Mouse (Mus musculus): ENCODE measurements around the gene Tex36. TPM values are rescaled to one million over a fixed set of nuclear protein-coding genes. Genes with fewer than 3 reads are reported as not detected.

Gene Tex36
- polyA plus RNA-seq, 1 experiment from 2014 or later, result not detected

GRCm38 (mm10) chr7:133545631-133546030 is 56.3 kb downstream of the Tex36 start:
- H3K36me3 ChIP-seq (ENCODE audit: control insufficient read depth, insufficient read depth), result no peaks in the 10 kb centered on the region
- no peaks in the 10 kb centered on the region for H3K9me3 ChIP-seq (replicated peaks; ENCODE audit: control insufficient read depth, low read length)
- WGBS (ENCODE audit: insufficient replicate concordance), result 51% methylated on average over 3 of the region's 3 CpGs
- H3K27ac ChIP-seq (ENCODE audit: low read length), result no peak overlapping the region
- H3K4me1 ChIP-seq (ENCODE audit: control insufficient read depth, low read depth, low read length), result no peaks in the 10 kb centered on the region
- no peak overlapping the region for H3K4me2 ChIP-seq (ENCODE audit: low read depth, low read length)
- no peak for ATAC-seq (ENCODE audit: low read depth)
- no peak overlapping the region for H3K4me3 ChIP-seq (ENCODE audit: low read depth, low read length)
- H3K9ac ChIP-seq (ENCODE audit: low read depth, low read length), result no peak overlapping the region
- no peaks in the 10 kb centered on the region for H3K27me3 ChIP-seq (ENCODE audit: control insufficient read depth, insufficient read depth, low read depth, low read length)

- H3K4me2 ChIP-seq (ENCODE audit: low read depth, low read length), result no peak overlapping the region
- no peaks in the 10 kb centered on the region for H3K9me3 ChIP-seq (replicated peaks; ENCODE audit: control insufficient read depth, low read length)
Observed at GRCm38 (mm10) chr7:133544966-133545365, 57.0 kb downstream of the Tex36 start.

GRCm38 (mm10) chr7:133543131-133543530 is 58.8 kb downstream of the Tex36 start:
- Histone ChIP-seq H3K9ac (ENCODE audit: low read depth, low read length) (no peak overlapping the region), H3K4me3 (ENCODE audit: low read depth, low read length) (no peak overlapping the region), H3K4me2 (ENCODE audit: low read depth, low read length) (no peak overlapping the region), H3K36me3 (ENCODE audit: control insufficient read depth, insufficient read depth) (no peaks in the 10 kb centered on the region), H3K27ac (ENCODE audit: low read length) (no peak overlapping the region), H3K27me3 (ENCODE audit: control insufficient read depth, insufficient read depth, low read depth, low read length) (no peaks in the 10 kb centered on the region), H3K9me3 (replicated peaks; ENCODE audit: control insufficient read depth, low read length) (no peaks in the 10 kb centered on the region), H3K4me1 (ENCODE audit: control insufficient read depth, low read depth, low read length) (no peaks in the 10 kb centered on the region)
- no peak for ATAC-seq (ENCODE audit: low read depth)
- 75% methylated on average over 4 of the region's 4 CpGs for WGBS (ENCODE audit: insufficient replicate concordance)

More at GRCm38 (mm10) chr7:133544966-133545365, 57.0 kb downstream of the Tex36 start:
- WGBS (ENCODE audit: insufficient replicate concordance), result 33% methylated on average over 2 of the region's 2 CpGs
- H3K27me3 ChIP-seq (ENCODE audit: control insufficient read depth, insufficient read depth, low read depth, low read length), result no peaks in the 10 kb centered on the region
- no peak overlapping the region for H3K27ac ChIP-seq (ENCODE audit: low read length)
- H3K4me1 ChIP-seq (ENCODE audit: control insufficient read depth, low read depth, low read length), result no peaks in the 10 kb centered on the region
- ATAC-seq (ENCODE audit: low read depth), result no peak
- H3K36me3 ChIP-seq (ENCODE audit: control insufficient read depth, insufficient read depth), result no peaks in the 10 kb centered on the region
- H3K9ac ChIP-seq (ENCODE audit: low read depth, low read length), result no peak overlapping the region
- no peak overlapping the region for H3K4me3 ChIP-seq (ENCODE audit: low read depth, low read length)

- Histone ChIP-seq H3K9ac (ENCODE audit: low read depth, low read length) (no peak overlapping the region), H3K27ac (ENCODE audit: low read length) (no peak overlapping the region), H3K4me3 (ENCODE audit: low read depth, low read length) (no peak overlapping the region), H3K4me2 (ENCODE audit: low read depth, low read length) (no peak overlapping the region), H3K9me3 (replicated peaks; ENCODE audit: control insufficient read depth, low read length) (no peaks in the 10 kb centered on the region), H3K4me1 (ENCODE audit: control insufficient read depth, low read depth, low read length) (no peaks in the 10 kb centered on the region), H3K36me3 (ENCODE audit: control insufficient read depth, insufficient read depth) (no peaks in the 10 kb centered on the region), H3K27me3 (ENCODE audit: control insufficient read depth, insufficient read depth, low read depth, low read length) (no peaks in the 10 kb centered on the region)
- 60% methylated on average over 4 of the region's 4 CpGs for WGBS (ENCODE audit: insufficient replicate concordance)
- ATAC-seq (ENCODE audit: low read depth), result no peak
Observed at GRCm38 (mm10) chr7:133537366-133537765, 64.6 kb downstream of the Tex36 start.

Other genes with a start within 250 kb of the Tex36 start
- 9.3 and 9.7 TPM in 2 replicates for gene Edrf1, start 35.4 kb upstream of the Tex36 start, polyA plus RNA-seq (2015; fragmentation: Nextera tagmentation; extraction: Ambion mirVana)
- gene Mmp21, start 77.9 kb upstream of the Tex36 start, polyA plus RNA-seq (2015; fragmentation: Nextera tagmentation; extraction: Ambion mirVana), result 0.04 TPM in 1 of 2 replicates, not detected in the other
- gene Bccip, start 107.2 kb upstream of the Tex36 start, polyA plus RNA-seq (2015; fragmentation: Nextera tagmentation; extraction: Ambion mirVana), result 64.3 and 75.7 TPM in 2 replicates
- gene Uros, start 107.9 kb upstream of the Tex36 start, polyA plus RNA-seq (2015; fragmentation: Nextera tagmentation; extraction: Ambion mirVana), result 149 and 158 TPM in 2 replicates
- gene Fank1, start 174.7 kb upstream of the Tex36 start, polyA plus RNA-seq (2015; fragmentation: Nextera tagmentation; extraction: Ambion mirVana), result not detected in 2 replicates
- gene Dhx32, start 180.6 kb upstream of the Tex36 start, polyA plus RNA-seq (2015; fragmentation: Nextera tagmentation; extraction: Ambion mirVana), result 9.3 and 9.6 TPM in 2 replicates

All from liver, embryonic 16.5 days (tissue).